Mouse (Mus musculus) MEL (cell line): ENCODE measurements at regions not wholly inside any gene's neighbourhood (a gene's known extent, or its start where the extent isn't known, plus 50 kb on each side); places are given as distances from the start of the nearest gene placed in this dataset.

ENCODE experiments used
- DNase-seq: peaks from one replicate; pipeline ENCODE4 v3.0.0; 2011; ENCODE audit warnings: low read depth, low spot score
- H3K27ac ChIP-seq: 2 replicates; pipeline ENCODE4 v1.5.1; 2012; ENCODE audit warnings: low read depth, mild to moderate bottlenecking, control low read depth, low read length, moderate library complexity; ENCODE audit not compliant: control insufficient read depth
- H3K27me3 ChIP-seq, 2 experiments: fragments of 150-350 bp in 1 of 2; sonication (generic) in 1 of 2; 2 replicates each; pipeline ENCODE4 v1.6.1; 2012; ENCODE audit warnings: low read length in 2 of 2, mild to moderate bottlenecking in 2 of 2, improper control_type of control experiment in 1 of 2, moderate library complexity in 1 of 2; ENCODE audit not compliant: insufficient read depth in 2 of 2, control insufficient read depth in 1 of 2
- H3K36me3 ChIP-seq, 2 experiments: 2 replicates each; pipeline ENCODE4 v1.6.1; 2012 to 2014; ENCODE audit warnings: low read length in 2 of 2, improper control_type of control experiment in 1 of 2, inconsistent platforms in 1 of 2, mild to moderate bottlenecking in 1 of 2; ENCODE audit not compliant: insufficient read depth in 2 of 2, control insufficient read depth in 1 of 2
- H3K4me1 ChIP-seq, 2 experiments: fragments of 150-350 bp in 1 of 2; sonication (generic) in 1 of 2; 2 replicates each; pipeline ENCODE4 v1.6.1; 2012; ENCODE audit warnings: low read length in 2 of 2, improper control_type of control experiment in 1 of 2, mild to moderate bottlenecking in 1 of 2; ENCODE audit not compliant: insufficient read depth in 2 of 2, control insufficient read depth in 1 of 2
- H3K4me3 ChIP-seq, 2 experiments: fragments of 150-350 bp in 1 of 2; sonication (generic) in 1 of 2; 2 replicates each; pipeline ENCODE4 v1.5.1; 2012; ENCODE audit warnings: low read depth in 2 of 2, low read length in 2 of 2, mild to moderate bottlenecking in 2 of 2, moderate library complexity in 2 of 2, control low read depth in 1 of 2, improper control_type of control experiment in 1 of 2; ENCODE audit not compliant: control insufficient read depth in 1 of 2, insufficient read depth in 1 of 2
- H3K79me2 ChIP-seq: 2 replicates; pipeline ENCODE4 v1.6.1; 2012; ENCODE audit warnings: mild to moderate bottlenecking, low read length, moderate library complexity; ENCODE audit not compliant: control insufficient read depth, poor library complexity, insufficient read depth
- H3K9ac ChIP-seq: 2 replicates; pipeline ENCODE4 v1.6.1; 2012; ENCODE audit warnings: low read depth, mild to moderate bottlenecking, control low read depth, low read length, moderate library complexity; ENCODE audit not compliant: control insufficient read depth, poor library complexity, severe bottlenecking
- H3K9me3 ChIP-seq: fragments of 150-350 bp; sonication (generic); replicated peaks from 2 replicates; pipeline ENCODE4 v1.6.1; 2012; ENCODE audit warnings: mild to moderate bottlenecking, low read length, improper control_type of control experiment, moderate library complexity; ENCODE audit not compliant: insufficient read depth
- CHD2 ChIP-seq: IDR thresholded peaks from 2 replicates; pipeline ENCODE4 v1.6.1; 2011; ENCODE audit warnings: low read length, improper control_type of control experiment
- CTCF ChIP-seq, 3 experiments: IDR thresholded peaks in 2 of 3; conservative IDR thresholded peaks in 1 of 3; 2 replicates each; pipeline ENCODE4 v1.5.1; 2011 to 2012; ENCODE audit warnings: low read length in 3 of 3, low read depth in 2 of 3, mild to moderate bottlenecking in 2 of 3, improper control_type of control experiment in 1 of 3, inconsistent platforms in 1 of 3, mixed read lengths in 1 of 3, moderate library complexity in 1 of 3; ENCODE audit not compliant: control insufficient read depth in 1 of 3, insufficient read depth in 1 of 3, poor library complexity in 1 of 3, severe bottlenecking in 1 of 3
- E2F4 ChIP-seq: IDR thresholded peaks from 2 replicates; pipeline ENCODE4 v1.6.1; 2011; ENCODE audit warnings: low read depth, low read length, improper control_type of control experiment, borderline replicate concordance
- ETS1 ChIP-seq: IDR thresholded peaks from 2 replicates; pipeline ENCODE4 v1.6.1; 2012; ENCODE audit warnings: low read depth, mild to moderate bottlenecking, inconsistent platforms, low read length, improper control_type of control experiment, moderate library complexity
- HCFC1 ChIP-seq: IDR thresholded peaks from 2 replicates; pipeline ENCODE4 v1.6.1; 2012; ENCODE audit warnings: low read depth, mild to moderate bottlenecking, inconsistent platforms, low read length, improper control_type of control experiment, moderate library complexity
- JUND ChIP-seq: IDR thresholded peaks from 2 replicates; pipeline ENCODE4 v1.6.1; 2011; ENCODE audit warnings: low read depth, mild to moderate bottlenecking, improper control_type of control experiment, low read length
- KAT2A ChIP-seq: conservative IDR thresholded peaks from 2 replicates; pipeline ENCODE4 v1.6.1; 2012; ENCODE audit warnings: low read depth, low read length, improper control_type of control experiment, inconsistent platforms
- MAFK ChIP-seq: IDR thresholded peaks from 2 replicates; pipeline ENCODE4 v1.6.1; 2011; ENCODE audit warnings: low read depth, mild to moderate bottlenecking, low read length, improper control_type of control experiment, borderline replicate concordance
- MAX ChIP-seq: IDR thresholded peaks from 2 replicates; pipeline ENCODE4 v1.6.1; 2011; ENCODE audit warnings: low read length, improper control_type of control experiment
- MAZ ChIP-seq: IDR thresholded peaks from 2 replicates; pipeline ENCODE4 v1.6.1; 2012; ENCODE audit warnings: low read depth, mild to moderate bottlenecking, inconsistent platforms, low read length, improper control_type of control experiment
- MEF2A ChIP-seq: IDR thresholded peaks from 2 replicates; pipeline ENCODE4 v1.6.1; 2014; ENCODE audit warnings: low read depth, mild to moderate bottlenecking, inconsistent platforms, low read length, improper control_type of control experiment; ENCODE audit not compliant: poor library complexity, insufficient replicate concordance, severe bottlenecking; ENCODE audit errors: extremely low read depth
- MXI1 ChIP-seq: IDR thresholded peaks from 2 replicates; pipeline ENCODE4 v1.6.1; 2011; ENCODE audit warnings: mild to moderate bottlenecking, low read depth, low read length, improper control_type of control experiment
- MYB ChIP-seq: IDR thresholded peaks from 2 replicates; pipeline ENCODE4 v1.6.1; 2011; ENCODE audit warnings: mild to moderate bottlenecking, low read depth, low read length, improper control_type of control experiment
- MYC ChIP-seq: IDR thresholded peaks from 2 replicates; pipeline ENCODE4 v1.6.1; 2011; ENCODE audit warnings: low read depth, mild to moderate bottlenecking, low read length, improper control_type of control experiment, moderate library complexity
- POLR2A ChIP-seq, 2 experiments: IDR thresholded peaks; 2 replicates each; pipeline ENCODE4 v1.6.1; 2011 to 2012; ENCODE audit warnings: low read length in 2 of 2, mild to moderate bottlenecking in 2 of 2, control low read depth in 1 of 2, improper control_type of control experiment in 1 of 2, low read depth in 1 of 2, moderate library complexity in 1 of 2; ENCODE audit not compliant: control insufficient read depth in 1 of 2, insufficient read depth in 1 of 2, poor library complexity in 1 of 2
- POLR2AphosphoS2 ChIP-seq: IDR thresholded peaks from 2 replicates; pipeline ENCODE4 v1.6.1; 2011; ENCODE audit warnings: low read length, improper control_type of control experiment
- SMC3 ChIP-seq: IDR thresholded peaks from 2 replicates; pipeline ENCODE4 v1.6.1; 2011; ENCODE audit warnings: low read depth, low read length, improper control_type of control experiment
- TAL1 ChIP-seq: IDR thresholded peaks from 2 replicates; pipeline ENCODE4 v1.6.1; 2012; ENCODE audit warnings: mild to moderate bottlenecking, inconsistent platforms, low read length, moderate library complexity, mixed read lengths
- TBP ChIP-seq: IDR thresholded peaks from 2 replicates; pipeline ENCODE4 v1.8.0; 2011; ENCODE audit warnings: low read depth, low read length, improper control_type of control experiment
- USF1 ChIP-seq: IDR thresholded peaks from 2 replicates; pipeline ENCODE4 v1.6.1; 2014; ENCODE audit warnings: low read depth, mild to moderate bottlenecking, inconsistent platforms, low read length, improper control_type of control experiment, moderate library complexity
- USF2 ChIP-seq, 2 experiments: IDR thresholded peaks; 2 replicates each; pipeline ENCODE4 v1.6.1; 2011 to 2012; ENCODE audit warnings: improper control_type of control experiment in 2 of 2, low read length in 2 of 2, borderline replicate concordance in 1 of 2, inconsistent platforms in 1 of 2, low read depth in 1 of 2, mild to moderate bottlenecking in 1 of 2; ENCODE audit not compliant: insufficient read depth in 1 of 2
- ZC3H11A ChIP-seq: IDR thresholded peaks from 2 replicates; pipeline ENCODE4 v1.6.1; 2012; ENCODE audit warnings: low read depth, mild to moderate bottlenecking, inconsistent platforms, low read length, improper control_type of control experiment
- ZKSCAN1 ChIP-seq: IDR thresholded peaks from 2 replicates; pipeline ENCODE4 v1.6.1; 2012; ENCODE audit warnings: low read depth, mild to moderate bottlenecking, inconsistent platforms, low read length, improper control_type of control experiment, moderate library complexity
- ZMIZ1 ChIP-seq: IDR thresholded peaks from 2 replicates; pipeline ENCODE4 v1.6.1; 2012; ENCODE audit warnings: low read depth, mild to moderate bottlenecking, inconsistent platforms, low read length, improper control_type of control experiment, moderate library complexity

DNA sequence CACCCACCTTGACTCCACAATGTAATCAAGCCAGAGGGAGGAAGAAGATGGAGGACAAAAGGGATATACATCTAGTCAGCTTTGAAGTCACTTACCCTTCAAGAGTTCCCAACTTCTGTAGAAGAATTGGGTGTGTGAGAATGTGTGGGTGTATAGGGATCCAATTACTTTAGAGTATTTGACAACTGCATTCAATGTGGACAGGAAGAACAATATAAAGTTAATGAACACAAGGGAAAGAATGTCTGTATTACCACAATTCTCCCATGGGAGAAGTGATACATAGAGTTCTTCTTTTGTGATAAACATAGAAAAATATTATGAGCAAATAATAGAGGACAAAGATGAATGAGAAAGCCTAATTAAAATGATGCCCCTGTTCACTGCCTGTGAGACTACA is 2235.4 kb downstream of the 9330182O14Rik start:
- TF ChIP-seq KAT2A, result no peak
- no peak for TF ChIP-seq ETS1
- TF ChIP-seq E2F4, result no peak
- no peak for TF ChIP-seq USF1
- no peak for TF ChIP-seq SMC3
- no peak for TF ChIP-seq ZC3H11A
- TF ChIP-seq MYC, result no peak
- no peak for TF ChIP-seq CTCF (IDR thresholded peaks at IDR 0.05 in 2 of 3, conservative IDR thresholded peaks at IDR 0.05 in 1 of 3; ENCODE audit: control insufficient read depth in 1 of 3, insufficient read depth in 1 of 3, low read depth in 2 of 3, low read length in 3 of 3, poor library complexity in 1 of 3, severe bottlenecking in 1 of 3)
- TF ChIP-seq JUND, result no peak
- no peak for TF ChIP-seq MAFK
- TF ChIP-seq TAL1, result no peak
- TF ChIP-seq MAZ, result no peak
- TF ChIP-seq MAX, result no peak
- TF ChIP-seq TBP, result no peak
- TF ChIP-seq USF2 (IDR thresholded peaks at IDR 0.05; ENCODE audit: borderline replicate concordance in 1 of 2, insufficient read depth in 1 of 2, low read depth in 1 of 2, low read length in 2 of 2), result no peak
- TF ChIP-seq ZKSCAN1, result no peak
- TF ChIP-seq MYB, result no peak
- TF ChIP-seq ZMIZ1, result no peak
- TF ChIP-seq POLR2A (IDR thresholded peaks at IDR 0.05; ENCODE audit: control insufficient read depth in 1 of 2, insufficient read depth in 1 of 2, low read depth in 1 of 2, low read length in 2 of 2, poor library complexity in 1 of 2), result no peak
- no peak for TF ChIP-seq MXI1
- peaks cover 0 to 5% of the 10 kb centered on the region in 2 experiments; a peak in 1 of 4 replicates for H3K36me3 ChIP-seq

DNA sequence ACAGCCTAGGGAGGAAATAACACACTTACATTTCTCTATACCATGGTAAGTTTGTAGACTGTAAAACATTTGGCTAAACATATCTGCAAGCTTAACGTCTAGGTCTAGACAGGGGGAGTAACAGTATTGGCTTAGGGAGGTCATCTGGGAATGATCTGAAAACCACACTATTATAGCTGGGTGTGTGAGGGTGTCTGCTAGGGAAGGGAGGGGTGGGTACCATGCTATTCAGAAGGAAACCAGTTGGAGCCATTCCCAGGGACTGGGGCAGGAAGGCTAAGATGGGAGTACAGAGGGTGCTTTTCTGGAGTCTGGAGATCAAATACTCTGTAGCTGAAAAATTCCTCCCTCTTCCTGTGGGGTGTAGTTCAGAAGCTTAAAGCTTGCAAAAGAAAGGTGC is 2235.9 kb downstream of the 9330182O14Rik start:
- no peak for DNase-seq
- no peaks in the 10 kb centered on the region; a peak in 1 of 4 replicates for H3K4me1 ChIP-seq
- H3K9ac ChIP-seq, result no peak overlapping the region
- no peak overlapping the region for H3K4me3 ChIP-seq
- TF ChIP-seq CHD2 (no peak), USF2 (IDR thresholded peaks at IDR 0.05; ENCODE audit: borderline replicate concordance in 1 of 2, insufficient read depth in 1 of 2, low read depth in 1 of 2, low read length in 2 of 2) (no peak), HCFC1 (no peak), POLR2AphosphoS2 (no peak), MEF2A (no peak), KAT2A (no peak)
- no peak overlapping the region for H3K27ac ChIP-seq
- no peaks in the 10 kb centered on the region for H3K27me3 ChIP-seq
- peaks cover 0 to 5% of the 10 kb centered on the region in 2 experiments; a peak in 1 of 4 replicates for H3K36me3 ChIP-seq
- no peaks in the 10 kb centered on the region for H3K79me2 ChIP-seq
- H3K9me3 ChIP-seq, result no peaks in the 10 kb centered on the region

More for the DNA sequence above, 2235.4 kb downstream of the 9330182O14Rik start:
- Histone ChIP-seq H3K4me3 (no peak overlapping the region), H3K27ac (no peak overlapping the region), H3K9me3 (no peaks in the 10 kb centered on the region), H3K9ac (no peak overlapping the region), H3K27me3 (no peaks in the 10 kb centered on the region), H3K79me2 (no peaks in the 10 kb centered on the region), H3K4me1 (no peaks in the 10 kb centered on the region; a peak in 1 of 4 replicates)
- no peak for DNase-seq
